Mouse (Mus musculus): ENCODE data around the gene Dpf1. TPM values are rescaled to one million over a fixed set of nuclear protein-coding genes. Genes with fewer than 3 reads are reported as not detected.

Dpf1 gene
- total and polyA plus RNA-seq, 2 experiments = 0.28 TPM; not detected in 1

DNA sequence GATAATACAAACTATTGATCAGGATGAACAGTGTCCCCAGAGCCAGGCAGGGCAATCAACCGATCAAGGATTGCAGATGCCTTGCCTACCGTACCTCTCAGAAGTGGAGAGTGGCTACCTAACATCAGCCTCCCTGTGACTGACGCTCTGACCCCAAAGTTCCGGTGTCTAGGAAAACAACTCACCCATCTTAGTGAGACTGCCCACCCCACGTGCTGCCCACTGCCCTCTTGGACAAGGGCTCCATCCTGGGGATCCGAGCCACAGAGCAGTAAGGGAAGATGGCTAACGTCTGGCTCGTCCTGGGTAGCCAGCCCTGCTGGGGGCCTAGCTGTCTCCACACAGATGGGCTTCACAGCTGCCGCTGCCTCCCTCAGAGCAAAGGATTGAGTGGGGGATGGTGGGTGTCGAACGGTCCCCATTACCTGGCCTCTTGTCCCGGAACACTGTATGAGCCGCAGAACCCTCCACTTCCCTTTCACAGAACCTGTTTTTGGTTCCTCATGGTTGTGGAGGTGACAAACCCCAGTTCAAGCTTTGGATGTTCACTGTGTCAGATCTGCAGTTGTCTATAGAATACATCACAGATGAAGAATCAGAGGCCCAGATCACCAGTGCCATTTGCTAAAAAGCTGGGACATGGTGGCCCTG is 9.5 kb upstream of the Dpf1 start:
- H3K79me2 ChIP-seq (ENCODE audit: control insufficient read depth, insufficient read depth, low read length) = no peaks in the 10 kb centered on the region
- 78% methylated on average over 13 of the region's 13 CpGs for WGBS
- TF ChIP-seq POLR2A (IDR thresholded peaks at IDR 0.05; ENCODE audit: extremely low read depth, insufficient read depth, low read length) = no peak
- TF ChIP-seq CTCF (IDR thresholded peaks at IDR 0.05; ENCODE audit: low read depth, low read length) = no peak

DNA sequence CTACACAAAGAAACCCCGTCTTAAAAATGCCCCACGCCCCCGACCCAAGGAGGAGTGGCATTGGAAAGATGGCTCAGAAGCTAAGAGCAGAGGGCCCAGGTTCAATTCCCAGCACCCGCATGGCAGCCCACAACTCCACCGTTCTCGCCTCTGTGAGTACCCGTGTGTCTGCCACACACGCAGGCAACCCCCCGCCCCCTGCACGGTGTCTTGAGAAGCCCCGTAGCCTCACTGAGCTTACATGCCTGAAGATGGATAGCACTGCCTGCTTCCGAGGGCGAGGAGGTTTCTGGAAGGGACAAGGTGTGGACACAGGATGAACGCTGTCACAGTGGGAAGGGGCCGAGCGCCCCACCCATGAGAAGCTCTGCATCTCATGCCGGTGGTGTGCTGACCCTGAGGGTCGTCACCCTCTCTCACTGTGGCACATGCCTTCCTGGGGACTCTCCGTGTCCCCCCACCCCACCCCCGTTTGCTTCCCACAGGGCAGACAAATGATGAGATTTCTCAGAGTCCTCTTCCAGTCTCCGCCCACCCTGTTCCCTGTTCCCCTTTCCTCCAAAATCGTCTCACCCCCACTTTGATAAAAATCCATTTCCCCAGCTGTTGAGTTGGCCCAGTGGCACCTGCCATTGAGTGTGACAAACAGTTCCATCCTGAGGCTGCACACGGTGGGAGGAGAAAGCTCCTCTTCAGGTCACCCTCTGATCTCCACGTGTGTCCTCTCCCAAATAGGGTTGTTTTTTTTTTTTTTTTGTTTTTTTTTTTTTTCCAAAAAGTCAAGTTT is 7.7 kb upstream of the Dpf1 start:
- H3K27ac ChIP-seq (replicated peaks; ENCODE audit: insufficient read depth, low read depth, low read length) = no peak overlapping the region
- H3K9ac ChIP-seq (ENCODE audit: low read depth, low read length) = no peak overlapping the region
- H3K4me3 ChIP-seq (ENCODE audit: insufficient read depth, low read depth, low read length) = no peak overlapping the region
- no peaks in the 10 kb centered on the region for H3K36me3 ChIP-seq (ENCODE audit: control insufficient read depth, insufficient read depth, low read length)
- 78% methylated on average over 24 of the region's 24 CpGs for WGBS
- TF ChIP-seq CTCF (IDR thresholded peaks at IDR 0.05; ENCODE audit: low read depth, low read length) (no peak), POLR2A (IDR thresholded peaks at IDR 0.05; ENCODE audit: extremely low read depth, insufficient read depth, low read length) (no peak)
- H3K4me1 ChIP-seq (ENCODE audit: control insufficient read depth, insufficient read depth, low read length) = peaks cover 2% of the 10 kb centered on the region; the same call in 1 of the 2 replicates
- no peaks in the 10 kb centered on the region for H3K27me3 ChIP-seq (ENCODE audit: control insufficient read depth, insufficient read depth, low read length)
- H3K79me2 ChIP-seq (ENCODE audit: control insufficient read depth, insufficient read depth, low read length) = no peaks in the 10 kb centered on the region
- DNase-seq (ENCODE audit: extremely low read depth, low read depth, low spot score) = no peak

More for the DNA sequence above, 9.5 kb upstream of the Dpf1 start:
- Histone ChIP-seq H3K27ac (replicated peaks; ENCODE audit: insufficient read depth, low read depth, low read length) (no peak overlapping the region), H3K4me1 (ENCODE audit: control insufficient read depth, insufficient read depth, low read length) (peaks cover 6% of the 10 kb centered on the region), H3K9ac (ENCODE audit: low read depth, low read length) (no peak overlapping the region), H3K36me3 (ENCODE audit: control insufficient read depth, insufficient read depth, low read length) (no peaks in the 10 kb centered on the region), H3K27me3 (ENCODE audit: control insufficient read depth, insufficient read depth, low read length) (no peaks in the 10 kb centered on the region), H3K4me3 (ENCODE audit: insufficient read depth, low read depth, low read length) (no peak overlapping the region)
- no peak for DNase-seq (ENCODE audit: extremely low read depth, low read depth, low spot score)

DNA sequence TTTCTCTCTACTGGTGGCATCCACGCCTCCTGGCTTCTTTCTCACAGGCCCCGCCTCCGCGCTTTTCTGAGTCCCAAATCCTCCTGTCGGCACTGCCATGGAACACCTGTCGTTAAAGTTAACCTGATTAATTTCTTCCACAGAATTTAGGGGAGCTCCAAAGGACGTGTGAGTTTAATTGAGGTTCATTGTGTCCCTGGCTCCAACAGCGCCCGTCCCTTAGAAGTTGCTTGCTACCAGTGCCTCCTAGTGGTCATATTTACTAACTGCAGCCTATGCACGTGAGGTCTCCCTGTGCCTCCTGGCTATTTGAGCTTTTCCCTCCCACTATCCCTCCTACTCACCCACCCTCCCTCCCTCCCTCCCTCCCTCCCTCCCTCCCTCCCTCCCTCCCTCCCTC is 6.8 kb upstream of the Dpf1 start:
- Histone ChIP-seq H3K27ac (replicated peaks; ENCODE audit: insufficient read depth, low read depth, low read length) (no peak overlapping the region), H3K79me2 (ENCODE audit: control insufficient read depth, insufficient read depth, low read length) (no peaks in the 10 kb centered on the region), H3K4me3 (ENCODE audit: insufficient read depth, low read depth, low read length) (no peak overlapping the region), H3K27me3 (ENCODE audit: control insufficient read depth, insufficient read depth, low read length) (no peaks in the 10 kb centered on the region), H3K4me1 (ENCODE audit: control insufficient read depth, insufficient read depth, low read length) (no peaks in the 10 kb centered on the region), H3K9ac (ENCODE audit: low read depth, low read length) (no peak overlapping the region), H3K36me3 (ENCODE audit: control insufficient read depth, insufficient read depth, low read length) (no peaks in the 10 kb centered on the region)
- peak; percentile 64 for DNase-seq (ENCODE audit: extremely low read depth, low read depth, low spot score)
- TF ChIP-seq CTCF (IDR thresholded peaks at IDR 0.05; ENCODE audit: low read depth, low read length) (peak; percentile 80), POLR2A (IDR thresholded peaks at IDR 0.05; ENCODE audit: extremely low read depth, insufficient read depth, low read length) (no peak)
- WGBS = 16% methylated on average over 10 of the region's 10 CpGs

DNA sequence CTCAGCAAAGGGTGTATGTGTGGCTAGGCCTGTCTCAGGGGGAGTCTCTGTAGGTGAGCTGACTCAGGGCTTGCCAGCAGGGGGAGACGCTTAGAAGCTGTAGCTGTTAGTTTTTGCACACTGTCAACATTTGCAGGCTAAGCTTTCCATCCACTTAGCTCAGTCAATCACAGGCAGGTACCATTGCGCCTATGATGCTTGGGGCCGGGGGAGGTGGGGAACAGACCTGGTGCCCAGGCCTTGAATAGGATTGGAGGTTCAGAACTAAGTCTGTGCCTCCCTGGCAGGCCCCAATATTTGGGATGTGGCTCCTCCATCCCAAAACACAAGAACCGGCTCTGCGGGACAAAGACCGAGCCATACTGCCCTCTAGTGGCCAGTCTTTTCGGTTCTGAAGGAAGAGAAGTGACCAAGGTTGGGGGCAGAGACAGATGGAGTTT is 2.6 kb upstream of the Dpf1 start:
- Histone ChIP-seq H3K36me3 (ENCODE audit: control insufficient read depth, insufficient read depth, low read length) (no peaks in the 10 kb centered on the region), H3K27me3 (ENCODE audit: control insufficient read depth, insufficient read depth, low read length) (peaks cover 16% of the 10 kb centered on the region), H3K4me3 (ENCODE audit: insufficient read depth, low read depth, low read length) (no peak overlapping the region), H3K4me1 (ENCODE audit: control insufficient read depth, insufficient read depth, low read length) (no peaks in the 10 kb centered on the region), H3K27ac (replicated peaks; ENCODE audit: insufficient read depth, low read depth, low read length) (no peak overlapping the region), H3K9ac (ENCODE audit: low read depth, low read length) (no peak overlapping the region), H3K79me2 (ENCODE audit: control insufficient read depth, insufficient read depth, low read length) (no peaks in the 10 kb centered on the region)
- 8% methylated on average over 7 of the region's 7 CpGs for WGBS
- peak; percentile 37 for DNase-seq (ENCODE audit: extremely low read depth, low read depth, low spot score)
- TF ChIP-seq POLR2A (IDR thresholded peaks at IDR 0.05; ENCODE audit: extremely low read depth, insufficient read depth, low read length) (no peak), CTCF (IDR thresholded peaks at IDR 0.05; ENCODE audit: low read depth, low read length) (peak; percentile 76)

DNA sequence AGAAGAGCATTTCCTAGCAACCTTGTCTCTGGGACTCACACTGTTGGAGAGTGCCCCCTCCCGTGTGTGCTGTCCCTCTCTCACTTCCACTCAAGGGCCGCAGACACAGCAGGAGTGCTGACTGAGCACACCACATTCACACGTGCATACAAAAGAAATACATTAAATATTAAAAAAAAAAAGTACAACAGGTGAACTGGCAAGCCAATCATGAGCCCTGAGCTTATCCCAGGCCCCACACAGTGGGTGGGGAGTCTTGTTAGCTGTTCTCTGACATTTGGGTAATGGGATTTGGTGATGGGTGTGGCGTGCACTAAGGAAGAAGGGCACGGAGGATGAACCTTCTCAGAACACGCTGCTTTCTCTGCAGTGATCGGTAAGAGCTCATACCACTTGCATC is 1.1 kb upstream of the Dpf1 start:
- Histone ChIP-seq H3K4me1 (ENCODE audit: control insufficient read depth, insufficient read depth, low read length) (peaks cover 5% of the 10 kb centered on the region; the same call in 1 of the 2 replicates), H3K9ac (ENCODE audit: low read depth, low read length) (no peak overlapping the region), H3K27ac (replicated peaks; ENCODE audit: insufficient read depth, low read depth, low read length) (no peak overlapping the region), H3K79me2 (ENCODE audit: control insufficient read depth, insufficient read depth, low read length) (no peaks in the 10 kb centered on the region), H3K27me3 (ENCODE audit: control insufficient read depth, insufficient read depth, low read length) (peaks cover 16% of the 10 kb centered on the region), H3K36me3 (ENCODE audit: control insufficient read depth, insufficient read depth, low read length) (no peaks in the 10 kb centered on the region), H3K4me3 (ENCODE audit: insufficient read depth, low read depth, low read length) (no peak overlapping the region)
- 59% methylated on average over 7 of the region's 7 CpGs for WGBS
- TF ChIP-seq POLR2A (IDR thresholded peaks at IDR 0.05; ENCODE audit: extremely low read depth, insufficient read depth, low read length) (no peak), CTCF (IDR thresholded peaks at IDR 0.05; ENCODE audit: low read depth, low read length) (no peak)
- DNase-seq (ENCODE audit: extremely low read depth, low read depth, low spot score) = no peak

Data from liver, adult 2 months (tissue).